Comparison of ENCODE assay signal across 21 mouse cellular contexts in the genomic region with DNA sequence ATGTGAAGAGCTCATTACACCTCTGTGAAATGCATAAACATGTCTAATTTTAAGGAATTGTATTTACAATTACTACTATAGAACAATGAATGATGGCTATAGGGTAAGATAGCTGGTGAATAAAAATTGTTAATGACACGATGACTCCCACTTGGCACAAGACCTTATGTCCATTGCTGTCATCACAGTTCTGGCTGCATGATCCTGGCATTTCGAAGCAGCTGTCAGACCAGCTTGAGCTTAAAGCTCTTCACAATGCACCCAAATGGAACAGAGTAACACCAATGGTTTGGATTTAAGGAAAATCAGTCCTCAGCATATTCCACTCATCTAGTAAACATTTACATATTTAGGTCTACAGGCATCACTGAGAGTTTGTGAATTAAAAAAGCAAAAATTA. TPM values are rescaled to one million over a fixed set of nuclear protein-coding genes. Genes with fewer than 3 reads are reported as not detected.
A peak's percentile ranks its signal among the peaks of the same experiment; 100 is the strongest.
DNase-seq lines count a peak whose midpoint lies in the region; ATAC-seq and TF ChIP-seq lines count a peak whose summit lies in the region.
"Had no signal": no experiment of that assay in that cellular context is flagged by ENCODE, and none has a peak within 500 bp of the region (broad histone marks: within the 10 kb centered on the region; RNA-seq: fewer than 3 reads in every experiment).

No protein-coding gene starts in this region.

- TF ChIP-seq CTCF in hindbrain, postnatal 0 days (IDR thresholded peaks at IDR 0.05; ENCODE audit: low read depth) = no peak
- TF ChIP-seq CTCF in midbrain, postnatal 0 days (IDR thresholded peaks at IDR 0.05) = no peak

- H3K4me3 ChIP-seq in hindbrain, postnatal 0 days (ENCODE audit: low read length) = no peak overlapping the region
- no peak overlapping the region for H3K4me3 ChIP-seq in hindbrain, embryonic 12.5 days
- no peak overlapping the region for H3K4me3 ChIP-seq in midbrain, postnatal 0 days (ENCODE audit: low read depth, low read length)
- H3K4me3 ChIP-seq in midbrain, embryonic 16.5 days (ENCODE audit: low read depth, low read length) = no peak overlapping the region
- H3K4me3 ChIP-seq: embryonic facial prominence, embryonic 10.5 days; embryonic facial prominence, embryonic 12.5 days; forebrain, embryonic 15.5 days had no signal

- no peaks in the 10 kb centered on the region for H3K36me3 ChIP-seq in hindbrain, postnatal 0 days (ENCODE audit: insufficient read depth, low read length)
- H3K36me3 ChIP-seq in hindbrain, embryonic 12.5 days = no peaks in the 10 kb centered on the region
- no peaks in the 10 kb centered on the region for H3K36me3 ChIP-seq in midbrain, postnatal 0 days (ENCODE audit: insufficient read depth, low read length)
- no peaks in the 10 kb centered on the region for H3K36me3 ChIP-seq in midbrain, embryonic 16.5 days (ENCODE audit: control insufficient read depth, insufficient read depth, low read length)
- H3K36me3 ChIP-seq: embryonic facial prominence, embryonic 10.5 days; embryonic facial prominence, embryonic 12.5 days; forebrain, embryonic 15.5 days had no signal

- peak; percentile 15 to 30 for DNase-seq in cerebellum, postnatal 14 days
- DNase-seq in cerebellum, postnatal 36 days = no peak
- DNase-seq in hindbrain, postnatal 0 days (ENCODE audit: low spot score) = peak; percentile 24
- DNase-seq in midbrain, postnatal 0 days (ENCODE audit: low spot score) = peak; percentile 32
- DNase-seq in brain, adult 2 months (ENCODE audit: low read depth, low spot score) = peak; percentile 59
- DNase-seq in thymus, postnatal 25 days = no peak
- DNase-seq: adrenal gland, adult 2 months; adrenal gland, postnatal 10 days; adrenal gland, postnatal 25 days; cerebellum, adult 11-12 months; cerebellum, adult 2 months; cerebellum, adult 9-10 months; cerebellum, postnatal 25 days; forebrain, postnatal 0 days had no signal

- H3K9me3 ChIP-seq in hindbrain, postnatal 0 days (ENCODE audit: low read length) = no peaks in the 10 kb centered on the region
- no peaks in the 10 kb centered on the region for H3K9me3 ChIP-seq in hindbrain, embryonic 12.5 days (replicated peaks)
- H3K9me3 ChIP-seq in midbrain, postnatal 0 days (ENCODE audit: low read length) = no peaks in the 10 kb centered on the region
- H3K9me3 ChIP-seq in midbrain, embryonic 16.5 days (replicated peaks; ENCODE audit: control insufficient read depth, low read length, poor library complexity, severe bottlenecking) = no peaks in the 10 kb centered on the region
- H3K9me3 ChIP-seq: embryonic facial prominence, embryonic 10.5 days; embryonic facial prominence, embryonic 12.5 days; forebrain, embryonic 15.5 days had no signal

- H3K27me3 ChIP-seq in hindbrain, postnatal 0 days (ENCODE audit: insufficient read depth, low read length) = no peaks in the 10 kb centered on the region
- H3K27me3 ChIP-seq in hindbrain, embryonic 12.5 days = no peaks in the 10 kb centered on the region
- no peaks in the 10 kb centered on the region for H3K27me3 ChIP-seq in midbrain, postnatal 0 days (ENCODE audit: insufficient read depth, low read length)
- H3K27me3 ChIP-seq in midbrain, embryonic 16.5 days (ENCODE audit: control insufficient read depth, insufficient read depth, low read depth, low read length) = no peaks in the 10 kb centered on the region
- H3K27me3 ChIP-seq: embryonic facial prominence, embryonic 12.5 days; forebrain, embryonic 15.5 days had no signal

- no peak for ATAC-seq in hindbrain, postnatal 0 days
- ATAC-seq in hindbrain, embryonic 12.5 days (ENCODE audit: low FRiP score) = no peak
- no peak for ATAC-seq in midbrain, postnatal 0 days (ENCODE audit: low FRiP score)
- ATAC-seq in midbrain, embryonic 16.5 days = no peak
- ATAC-seq: forebrain, embryonic 15.5 days; forebrain, postnatal 0 days had no signal

- no peaks in the 10 kb centered on the region for H3K4me1 ChIP-seq in hindbrain, postnatal 0 days (ENCODE audit: insufficient read depth, low read length)
- H3K4me1 ChIP-seq in hindbrain, embryonic 12.5 days = no peaks in the 10 kb centered on the region
- no peaks in the 10 kb centered on the region for H3K4me1 ChIP-seq in midbrain, postnatal 0 days (ENCODE audit: insufficient read depth, low read length)
- H3K4me1 ChIP-seq in midbrain, embryonic 16.5 days (ENCODE audit: control insufficient read depth, insufficient read depth, low read length) = no peaks in the 10 kb centered on the region
- H3K4me1 ChIP-seq: embryonic facial prominence, embryonic 10.5 days; embryonic facial prominence, embryonic 12.5 days; forebrain, embryonic 15.5 days had no signal

- WGBS in hindbrain, postnatal 0 days = 67% methylated on average over 2 of the region's 2 CpGs
- 97% methylated on average over 2 of the region's 2 CpGs for WGBS in hindbrain, embryonic 12.5 days
- WGBS in midbrain, postnatal 0 days = 81% methylated on average over 2 of the region's 2 CpGs
- 79% methylated on average over 2 of the region's 2 CpGs for WGBS in midbrain, embryonic 16.5 days

- H3K4me2 ChIP-seq in hindbrain, postnatal 0 days (ENCODE audit: low read depth, low read length) = no peak overlapping the region
- H3K4me2 ChIP-seq in hindbrain, embryonic 12.5 days (replicated peaks) = no peak overlapping the region
- H3K4me2 ChIP-seq in midbrain, postnatal 0 days (ENCODE audit: low read depth, low read length, poor library complexity, severe bottlenecking) = no peak overlapping the region
- no peak overlapping the region for H3K4me2 ChIP-seq in midbrain, embryonic 16.5 days (ENCODE audit: low read length)
- H3K4me2 ChIP-seq: embryonic facial prominence, embryonic 12.5 days; forebrain, embryonic 15.5 days had no signal

- H3K27ac ChIP-seq in hindbrain, postnatal 0 days = no peak overlapping the region
- no peak overlapping the region for H3K27ac ChIP-seq in hindbrain, embryonic 12.5 days
- no peak overlapping the region for H3K27ac ChIP-seq in midbrain, postnatal 0 days (ENCODE audit: low read depth, low read length)
- no peak overlapping the region for H3K27ac ChIP-seq in midbrain, embryonic 16.5 days (ENCODE audit: low read length)
- H3K27ac ChIP-seq: embryonic facial prominence, embryonic 10.5 days; embryonic facial prominence, embryonic 12.5 days; forebrain, embryonic 15.5 days had no signal

- no peak overlapping the region for H3K9ac ChIP-seq in hindbrain, postnatal 0 days (replicated peaks; ENCODE audit: low read length)
- no peak overlapping the region for H3K9ac ChIP-seq in hindbrain, embryonic 12.5 days
- H3K9ac ChIP-seq in midbrain, postnatal 0 days (replicated peaks; ENCODE audit: low read length, poor library complexity, severe bottlenecking) = no peak overlapping the region
- H3K9ac ChIP-seq in midbrain, embryonic 16.5 days (ENCODE audit: low read depth, low read length) = no peak overlapping the region
- H3K9ac ChIP-seq: embryonic facial prominence, embryonic 12.5 days; forebrain, embryonic 15.5 days; forebrain, postnatal 0 days had no signal

RNA-seq across cellular contexts. Expression of a gene that starts 37.5 kb away (rescaled TPM):
- total RNA-seq in hindbrain, postnatal 0 days (2014; rRNA removed) = 4.2 and 6.1 TPM in 2 replicates
- polyA plus RNA-seq in hindbrain, postnatal 0 days (2015; fragmentation: Nextera tagmentation; extraction: Ambion mirVana) = 10.2 and 11.3 TPM in 2 replicates
- polyA plus RNA-seq in hindbrain, embryonic 12.5 days (2016; fragmentation: Nextera tagmentation; extraction: Ambion mirVana) = 1.7 and 3.6 TPM in 2 replicates
- 0.60 and 0.80 TPM in 2 replicates for total RNA-seq in midbrain, postnatal 0 days (2014; rRNA removed)
- 3.2 and 6.7 TPM in 2 replicates for polyA plus RNA-seq in midbrain, postnatal 0 days (2015; fragmentation: Nextera tagmentation; extraction: Ambion mirVana)
- 3.8 and 5.2 TPM in 2 replicates for polyA plus RNA-seq in midbrain, embryonic 16.5 days (2015; fragmentation: Nextera tagmentation; extraction: Ambion mirVana)
- total RNA-seq: MEL had no signal
- polyA plus RNA-seq: C2C12 had no signal

Comparison
In these comparisons a context has a peak if more than half of its experiments do, and no peak if none do; other contexts are left out.
1. DNase-seq: peak in cerebellum, postnatal 14 days (2 of 2), hindbrain, postnatal 0 days (single experiment), midbrain, postnatal 0 days (single experiment) and brain, adult 2 months (single experiment); none in cerebellum, postnatal 36 days (0 of 2) and thymus, postnatal 25 days (single experiment).